Mouse (Mus musculus) ES-E14 (cell line): Measurements from ENCODE around the gene Cntn4. TPM values are rescaled to one million over a fixed set of nuclear protein-coding genes. Genes with fewer than 3 reads are reported as not detected.

Source experiments
- DNase-seq: peaks from one replicate; pipeline ENCODE4 v3.0.0-alpha.2; 2013; ENCODE audit warnings: low read depth, low spot score
- H3K27ac ChIP-seq: 2 replicates; pipeline ENCODE4 v1.5.1; 2012; ENCODE audit warnings: low read depth, mild to moderate bottlenecking, low read length, moderate library complexity, mixed read lengths; ENCODE audit not compliant: poor library complexity, insufficient read depth, severe bottlenecking
- H3K36me3 ChIP-seq: 2 replicates; pipeline ENCODE4 v1.6.1; 2012; ENCODE audit warnings: mild to moderate bottlenecking, low read length, moderate library complexity, mixed read lengths; ENCODE audit not compliant: control insufficient read depth, poor library complexity, insufficient read depth, severe bottlenecking
- H3K4me1 ChIP-seq, 2 experiments: fragments of 150-350 bp in 1 of 2; sonication (generic) in 1 of 2; 2 replicates each; pipeline ENCODE4 v1.6.1; 2012; ENCODE audit warnings: low read length in 2 of 2, mild to moderate bottlenecking in 1 of 2, mixed read lengths in 1 of 2; ENCODE audit not compliant: control insufficient read depth in 2 of 2, insufficient read depth in 2 of 2, poor library complexity in 1 of 2
- H3K4me3 ChIP-seq, 2 experiments: fragments of 150-350 bp in 1 of 2; sonication (generic) in 1 of 2; 2 replicates each; pipeline ENCODE4 v1.5.1; 2012; ENCODE audit warnings: low read length in 2 of 2, low read depth in 1 of 2, mild to moderate bottlenecking in 1 of 2, mixed read lengths in 1 of 2; ENCODE audit not compliant: insufficient read depth in 1 of 2, poor library complexity in 1 of 2, severe bottlenecking in 1 of 2
- H3K9ac ChIP-seq: 2 replicates; pipeline ENCODE4 v1.6.1; 2012; ENCODE audit warnings: low read depth, mild to moderate bottlenecking, low read length, mixed read lengths; ENCODE audit not compliant: poor library complexity, insufficient read depth, severe bottlenecking
- H3K9me3 ChIP-seq: fragments of 150-350 bp; sonication (generic); 2 replicates; pipeline ENCODE4 v1.6.1; 2012; ENCODE audit warnings: low read depth, mild to moderate bottlenecking, low read length; ENCODE audit not compliant: control insufficient read depth, insufficient read depth
- CHD2 ChIP-seq: IDR thresholded peaks from 2 replicates; pipeline ENCODE4 v1.6.1; 2014; ENCODE audit warnings: mild to moderate bottlenecking, low read depth, low read length, inconsistent platforms
- HCFC1 ChIP-seq: IDR thresholded peaks from 2 replicates; pipeline ENCODE4 v1.6.1; 2012; ENCODE audit warnings: low read length, inconsistent platforms, borderline replicate concordance; ENCODE audit not compliant: insufficient read depth
- MAFK ChIP-seq: IDR thresholded peaks from 2 replicates; pipeline ENCODE4 v1.6.1; 2014; ENCODE audit warnings: mild to moderate bottlenecking, low read depth, low read length, inconsistent platforms; ENCODE audit not compliant: insufficient read depth
- ZC3H11A ChIP-seq: IDR thresholded peaks from 2 replicates; pipeline ENCODE4 v1.6.1; 2012; ENCODE audit warnings: low read depth, mild to moderate bottlenecking, inconsistent platforms, low read length, borderline replicate concordance
- ZNF384 ChIP-seq: IDR thresholded peaks from 2 replicates; pipeline ENCODE4 v1.6.1; 2012; ENCODE audit warnings: low read depth, low read length, inconsistent platforms
- in situ Hi-C, 2 experiments: fragments of 600-800 bp; cut with MboI; formaldehyde crosslinking; loops; one replicate each; pipeline ENCODE4 v1.15.1; 2025; ENCODE audit warnings: low sequenced_read_pairs in 2 of 2, inconsistent platforms in 1 of 2; ENCODE audit not compliant: unreplicated experiment in 2 of 2
- total RNA-seq: library from RNA; depleted of rRNA; stranded (reverse); fragments of 300-350 nt; gene quantifications from 2 replicates; pipeline ENCODE4 v1.2.3, GENCODE M21; 2012

Gene Cntn4
- total RNA-seq, 1 experiment = 0.80 TPM

GRCm38 (mm10) chr6:106237046-106237948 lies 559.8 kb downstream of the Cntn4 start:
- no peak overlapping the region for H3K9ac ChIP-seq
- no peak overlapping the region for H3K4me3 ChIP-seq
- H3K36me3 ChIP-seq = no peaks in the 10 kb centered on the region
- H3K27ac ChIP-seq = no peak overlapping the region
- no peak for TF ChIP-seq HCFC1
- TF ChIP-seq CHD2 = no peak
- TF ChIP-seq ZC3H11A = no peak
- TF ChIP-seq MAFK = no peak
- TF ChIP-seq ZNF384 = no peak
- no peaks in the 10 kb centered on the region for H3K9me3 ChIP-seq
- no peak for DNase-seq
- in situ Hi-C loops = no loop called here
- no peaks in the 10 kb centered on the region for H3K4me1 ChIP-seq

- no peaks in the 10 kb centered on the region for H3K36me3 ChIP-seq
- no peak overlapping the region for H3K9ac ChIP-seq
- H3K9me3 ChIP-seq = no peaks in the 10 kb centered on the region
- no peak overlapping the region for H3K27ac ChIP-seq
- H3K4me1 ChIP-seq = no peaks in the 10 kb centered on the region
- in situ Hi-C loops = no loop called here
- TF ChIP-seq CHD2 (no peak), ZC3H11A (no peak), HCFC1 (no peak), MAFK (no peak), ZNF384 (no peak)
- H3K4me3 ChIP-seq = no peak overlapping the region
- DNase-seq = no peak
These were observed 564.1 kb downstream of the Cntn4 start for GRCm38 (mm10) chr6:106241553-106241952.

DNA sequence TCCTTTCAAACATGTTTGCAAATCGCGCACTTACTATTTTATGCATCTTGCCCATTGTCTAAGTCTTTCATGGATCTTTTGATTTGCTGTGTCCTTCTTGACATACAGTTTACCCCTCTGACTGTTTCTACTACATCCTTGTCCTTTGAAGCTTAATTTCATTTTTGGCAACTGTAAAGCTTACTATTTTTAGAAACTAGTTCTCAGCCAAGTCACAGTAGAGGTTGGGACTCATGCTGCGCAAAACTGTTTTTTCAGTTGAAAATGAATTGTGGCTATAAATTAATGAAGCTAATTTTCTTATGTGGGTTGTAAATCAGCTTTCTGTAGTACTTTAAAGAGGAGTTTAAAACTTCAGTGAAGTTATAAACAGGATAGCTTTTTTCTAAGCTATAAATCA lies 585.9 kb downstream of the Cntn4 start:
- TF ChIP-seq HCFC1 (no peak), ZNF384 (no peak)
- Histone ChIP-seq H3K4me3 (no peak overlapping the region), H3K9ac (no peak overlapping the region), H3K27ac (no peak overlapping the region), H3K9me3 (no peaks in the 10 kb centered on the region), H3K36me3 (no peaks in the 10 kb centered on the region), H3K4me1 (no peaks in the 10 kb centered on the region)
- in situ Hi-C loops = no loop called here
- no peak for DNase-seq

DNA sequence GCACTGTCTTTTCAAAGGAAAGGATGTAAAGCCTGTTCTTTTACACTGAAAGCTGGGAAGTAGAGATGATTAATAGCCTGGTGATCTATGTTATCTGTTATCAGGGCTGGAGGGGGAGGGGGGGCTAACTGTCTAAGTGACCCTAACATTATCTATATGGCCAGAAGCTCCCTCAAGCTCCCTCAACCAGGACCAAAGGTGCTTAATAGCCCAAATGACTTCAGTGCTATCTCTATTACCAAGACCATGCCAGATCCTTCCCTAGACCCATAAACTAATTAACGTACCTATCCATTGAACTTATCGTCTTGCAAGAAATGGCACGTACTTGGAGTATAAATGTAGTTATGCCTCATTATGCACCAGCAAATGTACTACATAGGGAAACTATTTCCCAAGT lies 588.0 kb downstream of the Cntn4 start:
- Histone ChIP-seq H3K27ac (no peak overlapping the region), H3K36me3 (no peaks in the 10 kb centered on the region), H3K4me1 (no peaks in the 10 kb centered on the region), H3K4me3 (no peak overlapping the region), H3K9me3 (no peaks in the 10 kb centered on the region), H3K9ac (no peak overlapping the region)
- no peak for DNase-seq
- in situ Hi-C loops = no loop called here
- TF ChIP-seq HCFC1 (no peak), CHD2 (no peak), MAFK (no peak), ZNF384 (no peak), ZC3H11A (no peak)

- DNase-seq = no peak
- Histone ChIP-seq H3K27ac (no peak overlapping the region), H3K9me3 (no peaks in the 10 kb centered on the region), H3K9ac (no peak overlapping the region), H3K36me3 (no peaks in the 10 kb centered on the region), H3K4me1 (no peaks in the 10 kb centered on the region), H3K4me3 (no peak overlapping the region)
- in situ Hi-C loops = no loop called here
- TF ChIP-seq ZC3H11A = no peak
- TF ChIP-seq CHD2 = no peak
- TF ChIP-seq HCFC1 = no peak
- no peak for TF ChIP-seq MAFK
- no peak for TF ChIP-seq ZNF384
These were observed 588.8 kb downstream of the Cntn4 start for GRCm38 (mm10) chr6:106266304-106266703.
